In the genomic region with DNA sequence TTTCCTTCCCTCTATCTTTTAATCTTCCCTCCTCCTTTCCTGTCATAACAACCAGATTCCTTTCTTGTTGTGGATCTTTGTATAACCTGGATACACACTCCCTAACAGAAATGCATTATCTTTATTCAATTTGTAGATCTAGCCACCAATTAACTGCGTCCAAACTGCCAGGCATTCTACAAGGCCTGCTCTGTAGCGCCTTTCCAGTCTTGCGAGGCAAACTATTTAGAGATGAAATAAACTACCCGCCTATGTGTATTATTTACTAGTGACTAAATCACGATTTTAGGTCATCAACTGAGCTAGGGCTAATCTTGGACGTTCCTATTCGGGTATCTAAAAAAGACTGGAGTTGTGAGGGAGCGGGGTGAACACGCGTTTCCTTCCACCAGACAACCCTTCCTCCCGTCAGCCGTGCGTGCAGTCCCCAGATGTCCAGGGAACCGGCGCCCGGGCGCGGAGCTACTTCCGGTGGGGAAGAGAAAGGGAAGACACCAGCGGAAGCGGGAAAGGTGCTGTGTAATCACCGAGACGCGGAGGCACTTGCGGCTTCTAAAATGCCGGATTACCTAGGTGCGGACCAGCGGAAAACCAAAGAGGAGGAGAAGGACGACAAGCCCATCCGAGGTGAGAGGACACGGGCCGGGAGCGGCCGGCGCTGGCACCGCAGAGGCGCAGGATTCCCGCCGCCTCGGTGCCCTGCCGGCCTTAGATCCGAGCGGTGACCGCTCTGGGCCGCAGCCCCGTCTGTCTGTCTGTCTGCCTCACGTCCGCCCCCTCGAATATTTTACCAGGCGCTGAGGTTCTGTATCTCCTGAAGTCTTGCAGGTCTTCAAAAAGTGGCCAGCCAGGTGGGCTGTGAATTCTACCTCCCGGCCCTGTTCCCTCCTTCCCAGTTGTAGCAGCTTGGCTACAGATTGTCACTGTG, we compare ENCODE assay signal across 7 mouse cellular contexts. TPM values are rescaled to one million over a fixed set of nuclear protein-coding genes. Genes with fewer than 3 reads are reported as not detected.
DNase-seq lines count a peak whose midpoint lies in the region; ATAC-seq and TF ChIP-seq lines count a peak whose summit lies in the region.

No protein-coding gene starts in this region.

- H3K27ac ChIP-seq in embryonic facial prominence, embryonic 10.5 days (replicated peaks) = peak overlapping the region; percentile 94
- H3K27ac ChIP-seq in intestine, postnatal 0 days (ENCODE audit: low read depth, low read length) = peak overlapping the region; percentile 82
- peak overlapping the region; percentile 83 for H3K27ac ChIP-seq in midbrain, embryonic 12.5 days (replicated peaks)
- H3K27ac ChIP-seq in small intestine, adult 2 months (ENCODE audit: insufficient read depth, low read depth, low read length) = peak overlapping the region; percentile 70

- peak overlapping the region; percentile 96 for H3K9ac ChIP-seq in intestine, postnatal 0 days (ENCODE audit: low read depth, low read length)
- H3K9ac ChIP-seq in midbrain, embryonic 12.5 days (replicated peaks) = peak overlapping the region; percentile 89

- DNase-seq in adrenal gland, postnatal 10 days = peak; percentile 96
- DNase-seq in embryonic facial prominence, embryonic 10.5 days (ENCODE audit: low spot score) = peak; percentile 95
- peak; percentile 56 for DNase-seq in gonadal fat pad, adult 2 months (ENCODE audit: low read depth)
- peak; percentile 93 for DNase-seq in left cerebral cortex, postnatal 4 days

- peaks cover 36% of the 10 kb centered on the region for H3K4me1 ChIP-seq in embryonic facial prominence, embryonic 10.5 days
- no peaks in the 10 kb centered on the region for H3K4me1 ChIP-seq in intestine, postnatal 0 days (replicated peaks; ENCODE audit: control insufficient read depth, insufficient read depth, low read length)
- H3K4me1 ChIP-seq in midbrain, embryonic 12.5 days = peaks cover 26% of the 10 kb centered on the region
- peaks cover 2% of the 10 kb centered on the region; the same call in 1 of the 2 replicates for H3K4me1 ChIP-seq in small intestine, adult 2 months (ENCODE audit: control insufficient read depth, insufficient read depth, insufficient read length, low read length)

- ATAC-seq in intestine, postnatal 0 days = peak; percentile 90
- peak; percentile 76 for ATAC-seq in midbrain, embryonic 12.5 days (ENCODE audit: low FRiP score, low read depth)

- no peaks in the 10 kb centered on the region for H3K9me3 ChIP-seq in embryonic facial prominence, embryonic 10.5 days
- H3K9me3 ChIP-seq in intestine, postnatal 0 days (ENCODE audit: control insufficient read depth) = no peaks in the 10 kb centered on the region
- no peaks in the 10 kb centered on the region for H3K9me3 ChIP-seq in midbrain, embryonic 12.5 days

- peak overlapping the region; percentile 71 for H3K4me2 ChIP-seq in intestine, postnatal 0 days (replicated peaks; ENCODE audit: low read depth)
- peak overlapping the region; percentile 72 for H3K4me2 ChIP-seq in midbrain, embryonic 12.5 days (replicated peaks)

- intact Hi-C loops in left cerebral cortex, postnatal 4 days (cut with DNase I) = no loop called here

- WGBS in embryonic facial prominence, embryonic 10.5 days = 2% methylated on average over 51 of the region's 51 CpGs
- 1% methylated on average over 50 of the region's 51 CpGs for WGBS in intestine, postnatal 0 days
- 4% methylated on average over 44 of the region's 51 CpGs for WGBS in midbrain, embryonic 12.5 days
- WGBS in small intestine, adult 2 months = 1% methylated on average over 51 of the region's 51 CpGs

- peak; percentile 59; the same call in 1 of the 2 replicates for TF ChIP-seq POLR2A in small intestine, adult 2 months (IDR thresholded peaks at IDR 0.05; ENCODE audit: low read depth, low read length)

- TF ChIP-seq CTCF in intestine, postnatal 0 days (IDR thresholded peaks at IDR 0.05; ENCODE audit: low read depth) = no peak
- no peak for TF ChIP-seq CTCF in small intestine, adult 2 months (IDR thresholded peaks at IDR 0.05; ENCODE audit: extremely low read depth, insufficient read length, insufficient replicate concordance, low read depth, low read length)

- H3K36me3 ChIP-seq in embryonic facial prominence, embryonic 10.5 days (replicated peaks) = peaks cover 42% of the 10 kb centered on the region
- peaks cover 13% of the 10 kb centered on the region for H3K36me3 ChIP-seq in intestine, postnatal 0 days (ENCODE audit: control insufficient read depth, insufficient read depth)
- H3K36me3 ChIP-seq in midbrain, embryonic 12.5 days = peaks cover 15% of the 10 kb centered on the region
- H3K36me3 ChIP-seq in small intestine, adult 2 months (ENCODE audit: control insufficient read depth, insufficient read depth, low read length) = peaks cover 7% of the 10 kb centered on the region

- H3K27me3 ChIP-seq in embryonic facial prominence, embryonic 10.5 days (replicated peaks; ENCODE audit: low read depth, poor library complexity, severe bottlenecking) = no peaks in the 10 kb centered on the region
- H3K27me3 ChIP-seq in intestine, postnatal 0 days (replicated peaks; ENCODE audit: control insufficient read depth, insufficient read depth, low read length) = no peaks in the 10 kb centered on the region
- no peaks in the 10 kb centered on the region for H3K27me3 ChIP-seq in midbrain, embryonic 12.5 days
- H3K27me3 ChIP-seq in small intestine, adult 2 months (ENCODE audit: control insufficient read depth, insufficient read depth, low read length) = no peaks in the 10 kb centered on the region

- H3K4me3 ChIP-seq in embryonic facial prominence, embryonic 10.5 days = peak overlapping the region; percentile 97
- H3K4me3 ChIP-seq in intestine, postnatal 0 days (ENCODE audit: low read depth, low read length) = peak overlapping the region; percentile 90
- H3K4me3 ChIP-seq in midbrain, embryonic 12.5 days = peak overlapping the region; percentile 93
- peak overlapping the region; percentile 90 for H3K4me3 ChIP-seq in small intestine, adult 2 months (ENCODE audit: low read depth, low read length)

RNA-seq across cellular contexts. Expression of a gene that starts 1.4 kb away (rescaled TPM):
- total RNA-seq in adrenal gland, postnatal 10 days (2021) = 100 to 1,000 TPM; 108 to 114 TPM
- 238 and 245 TPM in 2 replicates for polyA plus RNA-seq in embryonic facial prominence, embryonic 10.5 days (2016; fragmentation: Nextera tagmentation; extraction: Ambion mirVana)
- 39.0 and 41.2 TPM in 2 replicates for polyA plus RNA-seq in gonadal fat pad, adult 2 months (2012; rRNA removed)
- 96.0 and 99.6 TPM in 2 replicates for polyA plus RNA-seq in intestine, postnatal 0 days (2015; fragmentation: Nextera tagmentation; extraction: Ambion mirVana)
- total RNA-seq in left cerebral cortex, postnatal 4 days (2021) = 100 to 1,000 TPM; 110 to 115 TPM
- polyA plus RNA-seq in midbrain, embryonic 12.5 days (2016; fragmentation: Nextera tagmentation; extraction: Ambion mirVana) = 214 and 220 TPM in 2 replicates
- 4.4 and 8.7 TPM in 2 replicates for polyA plus RNA-seq in small intestine, adult 2 months (2012; rRNA removed)

RNA-seq across cellular contexts. Expression of a gene that starts 1.5 kb away (rescaled TPM):
- total RNA-seq in adrenal gland, postnatal 10 days (2021) = 10 to 100 TPM; 26.5 to 28.8 TPM
- 96.4 and 96.8 TPM in 2 replicates for polyA plus RNA-seq in embryonic facial prominence, embryonic 10.5 days (2016; fragmentation: Nextera tagmentation; extraction: Ambion mirVana)
- 5.3 and 7.1 TPM in 2 replicates for polyA plus RNA-seq in gonadal fat pad, adult 2 months (2012; rRNA removed)
- polyA plus RNA-seq in intestine, postnatal 0 days (2015; fragmentation: Nextera tagmentation; extraction: Ambion mirVana) = 44.5 and 48.1 TPM in 2 replicates
- 10 to 100 TPM; 45.8 to 51.6 TPM for total RNA-seq in left cerebral cortex, postnatal 4 days (2021)
- polyA plus RNA-seq in midbrain, embryonic 12.5 days (2016; fragmentation: Nextera tagmentation; extraction: Ambion mirVana) = 88.8 and 89.7 TPM in 2 replicates
- polyA plus RNA-seq in small intestine, adult 2 months (2012; rRNA removed) = 3.2 and 9.2 TPM in 2 replicates

RNA-seq across cellular contexts. Expression of a gene that starts 49.6 kb away (rescaled TPM):
- total RNA-seq in adrenal gland, postnatal 10 days (2021) = 100 to 1,000 TPM; 235 to 244 TPM
- 78.0 and 84.7 TPM in 2 replicates for polyA plus RNA-seq in embryonic facial prominence, embryonic 10.5 days (2016; fragmentation: Nextera tagmentation; extraction: Ambion mirVana)
- polyA plus RNA-seq in gonadal fat pad, adult 2 months (2012; rRNA removed) = 40.0 and 50.6 TPM in 2 replicates
- 68.9 and 70.0 TPM in 2 replicates for polyA plus RNA-seq in intestine, postnatal 0 days (2015; fragmentation: Nextera tagmentation; extraction: Ambion mirVana)
- total RNA-seq in left cerebral cortex, postnatal 4 days (2021) = 10 to 100 TPM; 66.9 to 73.3 TPM
- polyA plus RNA-seq in midbrain, embryonic 12.5 days (2016; fragmentation: Nextera tagmentation; extraction: Ambion mirVana) = 90.8 and 97.2 TPM in 2 replicates
- 9.2 and 14.6 TPM in 2 replicates for polyA plus RNA-seq in small intestine, adult 2 months (2012; rRNA removed)

Comparison
In these comparisons a context has a peak if more than half of its experiments do, and no peak if none do; other contexts are left out.
1. Peak in every context shown above with its lines: DNase-seq, ATAC-seq, H3K4me3 ChIP-seq and H3K27ac ChIP-seq.